Mouse (Mus musculus) forebrain, embryonic 15.5 days (tissue): Measurements from ENCODE around the gene Prepl. TPM values are rescaled to one million over a fixed set of nuclear protein-coding genes. Genes with fewer than 3 reads are reported as not detected.

Experiments used
- ATAC-seq: fragments of 200-750 bp; cut with Nextera tagmentation; replicated peaks from 2 replicates; pipeline ENCODE4 v1.8.0; 2017; ENCODE audit warnings: mild to moderate bottlenecking, moderate TSS enrichment, moderate library complexity
- H3K27ac ChIP-seq: fragments of 300-500 bp; sonication (generic); replicated peaks from 2 replicates; pipeline ENCODE4 v1.5.1; 2015; ENCODE audit warnings: mild to moderate bottlenecking, inconsistent platforms
- H3K27me3 ChIP-seq: fragments of 300-500 bp; sonication (generic); 2 replicates; pipeline ENCODE4 v1.6.1; 2015; ENCODE audit warnings: inconsistent platforms
- H3K36me3 ChIP-seq: fragments of 300-500 bp; sonication (generic); 2 replicates; pipeline ENCODE4 v1.6.1; 2015; ENCODE audit warnings: mild to moderate bottlenecking, inconsistent platforms
- H3K4me1 ChIP-seq: fragments of 300-500 bp; sonication (generic); 2 replicates; pipeline ENCODE4 v1.6.1; 2015; ENCODE audit warnings: inconsistent platforms
- H3K4me2 ChIP-seq: fragments of 300-500 bp; sonication (generic); replicated peaks from 2 replicates; pipeline ENCODE4 v1.6.1; 2015; ENCODE audit warnings: mild to moderate bottlenecking, inconsistent platforms
- H3K4me3 ChIP-seq: fragments of 300-500 bp; sonication (generic); 2 replicates; pipeline ENCODE4 v1.5.1; 2015; ENCODE audit warnings: mild to moderate bottlenecking, inconsistent platforms
- H3K9ac ChIP-seq: fragments of 300-500 bp; sonication (generic); replicated peaks from 2 replicates; pipeline ENCODE4 v1.6.1; 2015; ENCODE audit warnings: mild to moderate bottlenecking, inconsistent platforms
- H3K9me3 ChIP-seq: fragments of 300-500 bp; sonication (generic); 2 replicates; pipeline ENCODE4 v1.6.1; 2016; ENCODE audit warnings: inconsistent platforms
- WGBS: fragments of 180-500 bp; shearing (Covaris S2); methylation state at CpG from one replicate; pipeline ENCODE4 v1.1.7; 2015; ENCODE audit warnings: mixed read lengths; 5-methylcytosine and 5-hydroxymethylcytosine counted together
- polyA plus RNA-seq: library from polyadenylated mRNA; unstranded; fragments of >200 nt; fragmentation: Nextera tagmentation; extraction: Ambion mirVana; gene quantifications from 2 replicates; pipeline ENCODE4 v1.2.1, GENCODE M21; 2015

Gene Prepl
- polyA plus RNA-seq, 1 experiment from 2014 or later: 62.0 TPM

GRCm38 (mm10) chr17:85034068-85034467, 56.0 kb downstream of the Prepl start:
- Histone ChIP-seq H3K27me3 (no peaks in the 10 kb centered on the region), H3K4me2 (no peak overlapping the region), H3K9ac (no peak overlapping the region), H3K4me3 (no peak overlapping the region), H3K4me1 (no peaks in the 10 kb centered on the region), H3K9me3 (no peaks in the 10 kb centered on the region), H3K27ac (no peak overlapping the region), H3K36me3 (no peaks in the 10 kb centered on the region)
- ATAC-seq: no peak
- WGBS: 61% methylated on average over 11 of the region's 11 CpGs

- 88% methylated on average over 3 of the region's 3 CpGs for WGBS
- H3K36me3 ChIP-seq: no peaks in the 10 kb centered on the region
- ATAC-seq: no peak
Observed at GRCm38 (mm10) chr17:85033087-85033486, 57.0 kb downstream of the Prepl start.

DNA sequence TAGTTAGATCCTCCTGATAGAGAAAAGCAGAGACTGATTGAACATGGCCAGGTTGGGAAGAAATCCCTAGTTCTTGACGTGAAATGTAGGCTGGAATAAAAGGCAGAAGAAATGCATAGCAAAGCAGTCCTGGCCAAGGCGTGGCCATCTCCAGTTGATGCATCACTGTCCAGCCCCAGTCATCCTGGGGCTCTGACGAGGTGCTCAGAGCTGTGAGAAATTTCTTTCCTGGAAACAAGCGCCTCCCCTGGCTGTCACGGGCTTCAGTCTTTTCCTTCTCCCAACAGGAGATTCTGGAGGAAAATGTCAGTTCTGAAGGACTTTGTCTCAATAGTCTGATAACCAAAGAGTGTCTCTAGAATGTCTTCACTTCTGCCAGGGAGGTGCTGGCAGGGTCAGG, 59.4 kb downstream of the Prepl start:
- H3K27me3 ChIP-seq: no peaks in the 10 kb centered on the region
- no peak overlapping the region for H3K27ac ChIP-seq
- H3K9ac ChIP-seq: no peak overlapping the region
- H3K4me3 ChIP-seq: no peak overlapping the region
- no peaks in the 10 kb centered on the region for H3K9me3 ChIP-seq
- no peak overlapping the region for H3K4me2 ChIP-seq
- H3K4me1 ChIP-seq: no peaks in the 10 kb centered on the region
- ATAC-seq: no peak
- H3K36me3 ChIP-seq: no peaks in the 10 kb centered on the region
- 83% methylated on average over 5 of the region's 5 CpGs for WGBS

More at GRCm38 (mm10) chr17:85033087-85033486, 57.0 kb downstream of the Prepl start:
- H3K4me2 ChIP-seq: no peak overlapping the region
- H3K4me1 ChIP-seq: no peaks in the 10 kb centered on the region
- H3K4me3 ChIP-seq: no peak overlapping the region
- no peaks in the 10 kb centered on the region for H3K27me3 ChIP-seq
- no peak overlapping the region for H3K9ac ChIP-seq
- H3K9me3 ChIP-seq: no peaks in the 10 kb centered on the region
- H3K27ac ChIP-seq: no peak overlapping the region

DNA sequence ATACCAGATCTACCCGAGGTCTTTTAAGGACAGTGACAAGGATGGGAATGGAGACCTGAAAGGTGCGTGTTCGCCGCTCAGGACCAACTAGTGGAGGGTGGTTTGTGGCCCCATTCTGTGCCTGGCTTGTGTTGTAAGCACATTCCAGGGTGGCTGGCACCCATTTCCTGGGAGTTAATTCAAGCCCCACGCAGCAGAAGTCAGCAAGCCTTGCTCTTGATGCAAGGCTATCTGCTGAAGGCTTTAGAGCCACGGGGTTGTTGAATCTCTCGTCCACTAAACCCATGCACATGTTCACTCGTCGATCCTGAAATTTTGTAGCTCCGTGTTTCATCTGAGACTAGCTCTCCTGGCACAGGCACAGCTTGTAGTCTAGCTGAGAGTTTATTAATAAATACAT, 61.2 kb downstream of the Prepl start:
- Histone ChIP-seq H3K27me3 (no peaks in the 10 kb centered on the region), H3K4me1 (no peaks in the 10 kb centered on the region), H3K36me3 (no peaks in the 10 kb centered on the region), H3K9me3 (no peaks in the 10 kb centered on the region), H3K4me3 (no peak overlapping the region), H3K9ac (no peak overlapping the region), H3K27ac (no peak overlapping the region), H3K4me2 (no peak overlapping the region)
- ATAC-seq: no peak
- WGBS: 94% methylated on average over 10 of the region's 10 CpGs

DNA sequence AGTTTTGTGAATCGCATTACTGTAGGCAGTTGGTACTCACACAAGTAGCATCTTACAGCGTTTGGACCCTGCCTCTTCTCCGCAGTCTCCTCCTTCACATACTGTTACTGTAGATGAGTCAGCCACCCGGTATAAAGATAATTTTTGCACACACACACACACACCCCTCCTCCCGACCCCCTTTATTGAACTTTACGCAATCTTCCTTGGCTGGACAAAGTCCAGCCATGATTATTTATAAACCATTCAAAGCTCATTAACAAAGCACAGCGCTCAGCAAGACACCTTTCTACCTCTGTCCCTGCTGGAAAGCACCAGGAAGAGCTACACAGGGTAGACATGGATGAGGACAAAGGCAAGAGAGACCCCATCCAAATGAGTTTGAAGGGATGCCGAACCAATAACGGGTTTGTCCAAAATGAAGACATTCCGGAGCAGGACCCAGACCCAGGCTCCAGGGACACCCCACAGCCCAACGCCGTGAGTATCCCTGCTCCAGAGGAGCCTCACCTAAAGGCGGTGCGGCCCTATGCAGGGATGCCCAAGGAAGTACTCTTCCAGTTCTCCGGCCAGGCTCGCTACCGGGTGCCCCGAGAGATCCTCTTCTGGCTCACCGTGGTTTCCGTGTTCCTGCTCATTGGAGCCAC, 61.8 kb downstream of the Prepl start, which contains the start of gene Slc3a1:
Gene Slc3a1, plus strand, starts transcription at position 284 of the 647 bp plus-strand sequence.
- 82% methylated on average over 20 of the region's 20 CpGs for WGBS
- no peaks in the 10 kb centered on the region for H3K4me1 ChIP-seq
- H3K4me3 ChIP-seq: no peak within 1 kb of the TSS
- H3K4me2 ChIP-seq: no peak within 1 kb of the TSS
- no peaks in the 10 kb centered on the region for H3K9me3 ChIP-seq
- H3K9ac ChIP-seq: no peak within 1 kb of the TSS
- no peaks in the 10 kb centered on the region for H3K27me3 ChIP-seq
- no peaks in the 10 kb centered on the region for H3K36me3 ChIP-seq
- no peak within 1 kb of the TSS for H3K27ac ChIP-seq
- no peak for ATAC-seq

DNA sequence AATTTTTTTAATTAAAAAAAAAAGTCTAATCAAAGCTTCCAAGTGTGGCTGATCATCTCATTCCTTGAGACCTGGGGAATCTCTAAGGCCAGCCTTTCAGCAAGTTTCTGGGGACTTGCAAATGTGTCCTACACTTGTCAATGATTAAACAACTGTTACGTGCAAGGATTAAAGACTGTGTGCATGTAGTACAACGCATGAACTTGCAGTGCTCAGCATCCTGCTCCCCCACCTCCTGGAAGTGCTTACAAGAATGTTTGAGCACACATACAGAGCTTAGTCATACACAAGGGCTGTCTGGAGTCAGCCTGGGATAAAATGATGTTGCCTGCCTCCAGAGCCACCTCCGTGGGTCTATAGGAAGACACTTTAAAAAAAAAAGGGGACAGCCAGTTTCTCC, 62.8 kb downstream of the Prepl start:
- Histone ChIP-seq H3K4me3 (no peak overlapping the region), H3K4me1 (no peaks in the 10 kb centered on the region)
- ATAC-seq: no peak

DNA sequence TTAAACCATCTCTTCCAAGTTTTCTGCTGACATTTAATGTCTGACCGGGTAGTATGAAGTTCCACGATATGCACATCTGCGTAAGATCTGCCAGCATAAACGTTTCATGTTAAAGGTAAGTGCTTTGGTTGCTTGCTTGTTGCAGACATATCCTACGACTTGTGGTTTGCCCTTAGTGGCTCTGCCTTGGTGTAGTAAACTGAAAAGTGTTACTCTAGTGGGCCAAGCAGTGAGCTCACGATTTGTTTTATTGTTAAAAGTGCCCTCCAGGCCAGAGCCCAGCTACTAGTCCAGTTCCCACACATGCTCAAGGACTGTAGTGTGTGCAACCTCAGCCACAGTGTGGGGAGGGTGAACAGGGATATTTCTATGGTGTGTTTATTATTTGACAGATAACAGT, 63.6 kb downstream of the Prepl start:
- H3K9me3 ChIP-seq: no peaks in the 10 kb centered on the region
- ATAC-seq: no peak
- 91% methylated on average over 6 of the region's 6 CpGs for WGBS

More for the DNA sequence above, 62.8 kb downstream of the Prepl start:
- no peak overlapping the region for H3K27ac ChIP-seq
- H3K36me3 ChIP-seq: no peaks in the 10 kb centered on the region
- no peaks in the 10 kb centered on the region for H3K9me3 ChIP-seq
- H3K9ac ChIP-seq: no peak overlapping the region
- H3K4me2 ChIP-seq: no peak overlapping the region
- no peaks in the 10 kb centered on the region for H3K27me3 ChIP-seq
- WGBS: 85% methylated on average over 3 of the region's 3 CpGs

DNA sequence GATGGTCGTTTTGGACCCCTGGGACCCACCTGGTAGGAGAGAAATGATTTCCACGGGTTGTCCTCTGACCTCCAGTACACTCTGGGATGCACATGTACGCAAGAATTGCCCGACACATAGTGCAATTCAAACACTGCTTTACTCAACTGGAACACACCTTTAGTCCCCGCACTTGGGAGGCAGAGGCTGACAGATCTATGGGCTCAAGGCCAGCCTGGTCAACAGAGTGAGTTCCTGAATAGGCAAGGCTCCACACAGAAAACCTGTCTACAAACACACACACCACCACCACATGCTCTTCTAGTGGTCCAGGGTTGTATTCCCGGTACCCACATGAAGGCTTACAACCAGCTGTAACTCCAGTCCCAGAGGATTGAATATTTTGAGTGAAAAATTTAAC, 64.9 kb downstream of the Prepl start:
- Histone ChIP-seq H3K27ac (no peak overlapping the region), H3K9ac (no peak overlapping the region), H3K9me3 (no peaks in the 10 kb centered on the region), H3K27me3 (no peaks in the 10 kb centered on the region), H3K4me1 (no peaks in the 10 kb centered on the region), H3K4me3 (no peak overlapping the region), H3K4me2 (no peak overlapping the region), H3K36me3 (no peaks in the 10 kb centered on the region)
- WGBS: 89% methylated on average over 6 of the region's 6 CpGs
- no peak for ATAC-seq

More for the DNA sequence above, 63.6 kb downstream of the Prepl start:
- H3K27ac ChIP-seq: no peak overlapping the region
- no peaks in the 10 kb centered on the region for H3K36me3 ChIP-seq
- no peak overlapping the region for H3K4me2 ChIP-seq
- no peaks in the 10 kb centered on the region for H3K4me1 ChIP-seq
- H3K9ac ChIP-seq: no peak overlapping the region
- no peak overlapping the region for H3K4me3 ChIP-seq
- H3K27me3 ChIP-seq: no peaks in the 10 kb centered on the region

DNA sequence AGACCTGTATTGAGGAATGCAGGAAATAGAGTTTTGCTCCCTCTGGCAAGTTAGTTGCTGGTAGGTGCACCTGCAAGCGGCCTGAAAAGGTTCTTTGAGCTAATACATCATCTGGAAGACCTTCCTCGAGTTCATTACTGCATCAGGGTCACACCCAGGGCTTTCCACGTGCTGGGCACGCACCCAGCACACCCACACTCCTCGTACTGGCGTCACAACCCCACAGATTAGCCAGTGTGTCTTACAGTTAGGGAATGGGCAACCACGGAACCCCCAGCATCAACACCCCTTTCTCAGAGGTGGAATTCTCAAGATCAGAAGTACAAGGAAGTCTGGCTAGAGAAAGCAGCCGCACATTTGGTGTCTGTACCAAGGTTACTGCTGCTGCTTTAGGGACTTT, 65.8 kb downstream of the Prepl start:
- Histone ChIP-seq H3K9ac (no peak overlapping the region), H3K4me3 (no peak overlapping the region), H3K4me2 (no peak overlapping the region), H3K9me3 (no peaks in the 10 kb centered on the region), H3K4me1 (no peaks in the 10 kb centered on the region), H3K27me3 (no peaks in the 10 kb centered on the region), H3K36me3 (no peaks in the 10 kb centered on the region), H3K27ac (no peak overlapping the region)
- WGBS: 94% methylated on average over 8 of the region's 8 CpGs
- no peak for ATAC-seq

- 58% methylated on average over 22 of the region's 22 CpGs for WGBS
- H3K4me3 ChIP-seq: no peak overlapping the region
- H3K27me3 ChIP-seq: no peaks in the 10 kb centered on the region
- no peaks in the 10 kb centered on the region for H3K36me3 ChIP-seq
- no peaks in the 10 kb centered on the region for H3K9me3 ChIP-seq
- ATAC-seq: peak; percentile 58
- no peaks in the 10 kb centered on the region for H3K4me1 ChIP-seq
- H3K9ac ChIP-seq: no peak overlapping the region
- no peak overlapping the region for H3K27ac ChIP-seq
- no peak overlapping the region for H3K4me2 ChIP-seq
Observed at GRCm38 (mm10) chr17:85023247-85024167, 66.5 kb downstream of the Prepl start.

DNA sequence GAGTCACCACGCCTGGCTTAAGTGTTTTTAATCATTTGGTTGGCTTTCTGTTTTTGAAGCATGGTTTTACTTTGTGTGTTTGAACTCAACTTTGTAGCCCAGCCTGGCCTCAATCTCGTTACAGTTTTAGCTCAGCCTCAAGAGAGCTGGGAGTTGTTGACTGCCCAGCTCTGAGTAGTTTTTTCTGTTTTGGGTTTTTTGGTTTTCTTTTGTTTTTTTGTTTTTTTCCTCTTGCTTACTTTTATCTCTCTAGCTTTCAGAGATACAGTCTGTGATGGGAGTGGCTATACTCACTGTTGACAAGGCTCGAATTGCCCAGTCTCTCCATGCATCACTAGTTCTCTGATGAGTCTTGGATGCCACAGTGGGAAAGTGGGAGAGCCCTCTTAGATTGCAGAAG, 69.7 kb downstream of the Prepl start:
- ATAC-seq: no peak
- H3K36me3 ChIP-seq: no peaks in the 10 kb centered on the region

DNA sequence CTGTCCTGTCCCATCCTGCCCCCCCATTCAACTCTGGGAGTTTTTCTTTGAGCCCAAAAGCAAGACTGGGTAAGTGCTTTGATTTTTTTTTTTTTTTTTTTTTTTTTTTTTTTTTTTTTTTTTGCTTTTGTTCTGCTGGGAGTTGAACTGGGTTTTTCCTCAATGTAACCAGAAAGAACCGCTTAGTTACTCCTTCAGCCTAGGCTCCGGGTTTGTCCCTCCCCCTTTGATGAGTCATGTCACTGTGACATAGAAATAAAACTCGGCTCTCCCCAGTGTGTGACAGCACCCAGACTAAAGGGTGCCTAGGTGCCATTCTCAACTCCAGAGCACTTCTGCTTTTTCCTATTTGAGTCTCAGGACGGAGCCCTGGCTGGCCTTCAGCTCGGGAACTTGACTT, 71.2 kb downstream of the Prepl start:
- ATAC-seq: no peak
- no peak overlapping the region for H3K27ac ChIP-seq
- WGBS: 86% methylated on average over 5 of the region's 5 CpGs

More for the DNA sequence above, 69.7 kb downstream of the Prepl start:
- H3K27ac ChIP-seq: no peak overlapping the region
- 91% methylated on average over 3 of the region's 3 CpGs for WGBS
- no peaks in the 10 kb centered on the region for H3K4me1 ChIP-seq
- H3K27me3 ChIP-seq: no peaks in the 10 kb centered on the region
- H3K4me2 ChIP-seq: no peak overlapping the region
- no peak overlapping the region for H3K9ac ChIP-seq
- H3K4me3 ChIP-seq: no peak overlapping the region
- no peaks in the 10 kb centered on the region for H3K9me3 ChIP-seq

More for the DNA sequence above, 71.2 kb downstream of the Prepl start:
- H3K4me1 ChIP-seq: no peaks in the 10 kb centered on the region
- no peak overlapping the region for H3K9ac ChIP-seq
- no peak overlapping the region for H3K4me3 ChIP-seq
- H3K9me3 ChIP-seq: no peaks in the 10 kb centered on the region
- no peaks in the 10 kb centered on the region for H3K36me3 ChIP-seq
- no peaks in the 10 kb centered on the region for H3K27me3 ChIP-seq
- no peak overlapping the region for H3K4me2 ChIP-seq
